Mouse (Mus musculus): Measurements from ENCODE around the gene 2610044O15Rik8.

DNA sequence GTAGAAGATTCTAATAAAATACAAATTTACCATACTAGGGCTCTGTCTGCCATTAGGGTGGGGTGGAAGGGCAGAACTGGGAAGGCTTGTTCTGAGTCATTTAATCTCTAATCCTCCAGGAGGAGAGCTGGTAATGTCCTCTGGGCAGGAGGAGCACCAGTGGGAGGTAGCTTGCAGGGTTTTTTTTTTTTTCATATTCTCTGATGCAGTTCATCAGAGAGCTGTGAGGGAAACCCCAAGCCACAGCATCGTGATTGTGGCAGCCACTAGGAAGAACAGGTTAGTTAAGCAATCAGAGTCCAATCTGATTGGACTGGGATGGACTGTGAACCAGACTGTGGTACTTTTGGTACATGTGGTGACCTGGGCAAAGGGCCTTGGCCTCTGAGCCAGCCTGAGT lies 31.7 kb upstream of the 2610044O15Rik8 start:
- TF ChIP-seq POLR2A (IDR thresholded peaks at IDR 0.05; ENCODE audit: insufficient read depth, low read length) (no peak), CTCF (IDR thresholded peaks at IDR 0.05; ENCODE audit: low read depth, low read length) (no peak)
